Mouse (Mus musculus): ENCODE measurements around the gene Mrpl16. TPM values are rescaled to one million over a fixed set of nuclear protein-coding genes. Genes with fewer than 3 reads are reported as not detected.

Gene Mrpl16
- polyA plus RNA-seq, 1 experiment from 2014 or later: 44.1 TPM

DNA sequence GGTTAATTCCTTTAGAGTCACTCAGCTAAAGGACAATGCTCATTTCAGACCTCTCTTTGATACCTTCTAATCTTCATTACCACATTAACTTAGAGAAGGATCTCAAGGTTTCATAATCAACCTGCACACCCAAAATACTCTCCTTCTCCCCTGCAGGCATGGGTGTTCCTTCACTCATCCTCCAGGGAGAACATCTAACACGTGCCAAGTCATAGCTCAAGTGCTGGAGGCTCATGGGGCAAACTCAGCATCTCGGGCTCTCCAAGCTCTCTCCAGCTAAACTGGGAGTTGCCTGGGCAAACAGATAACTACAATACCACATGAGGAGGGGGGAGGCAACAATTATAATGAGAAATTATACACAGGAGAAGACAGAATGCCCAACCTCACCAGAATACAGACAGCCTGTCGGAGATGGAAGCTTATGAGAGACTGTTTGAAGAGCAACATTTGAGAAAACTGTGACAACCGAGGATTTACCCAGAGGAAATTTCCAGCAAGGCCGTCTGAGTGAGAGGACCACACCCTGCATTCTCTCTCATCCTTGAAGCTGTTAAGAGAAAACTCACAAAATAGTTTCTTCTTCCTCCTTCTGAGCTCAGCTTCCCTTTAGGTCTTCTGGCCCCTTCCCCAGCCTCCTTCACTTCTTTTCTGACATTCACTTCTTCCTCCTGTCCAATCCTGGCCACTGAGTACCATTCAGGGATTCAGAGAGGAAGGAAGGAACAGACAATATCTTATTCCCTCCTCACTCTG, 40.0 kb downstream of the Mrpl16 start:
- Histone ChIP-seq H3K9ac (no peak overlapping the region), H3K4me1 (no peaks in the 10 kb centered on the region), H3K9me3 (no peaks in the 10 kb centered on the region), H3K4me3 (no peak overlapping the region), H3K27ac (no peak overlapping the region), H3K27me3 (replicated peaks) (no peaks in the 10 kb centered on the region), H3K4me2 (replicated peaks) (no peak overlapping the region), H3K36me3 (no peaks in the 10 kb centered on the region)
- WGBS: 84% methylated on average over 5 of the region's 5 CpGs
- ATAC-seq (ENCODE audit: low FRiP score, low read depth): no peak

GRCm38 (mm10) chr19:11810856-11811255, 40.7 kb downstream of the Mrpl16 start:
- no peak overlapping the region for H3K9ac ChIP-seq
- H3K4me2 ChIP-seq (replicated peaks): no peak overlapping the region
- 89% methylated on average over 1 of the region's 1 CpGs for WGBS
- H3K36me3 ChIP-seq: no peaks in the 10 kb centered on the region
- ATAC-seq (ENCODE audit: low FRiP score, low read depth): no peak
- H3K9me3 ChIP-seq: no peaks in the 10 kb centered on the region
- H3K27me3 ChIP-seq (replicated peaks): peaks cover 2% of the 10 kb centered on the region
- no peaks in the 10 kb centered on the region for H3K4me1 ChIP-seq
- H3K27ac ChIP-seq: no peak overlapping the region
- no peak overlapping the region for H3K4me3 ChIP-seq

DNA sequence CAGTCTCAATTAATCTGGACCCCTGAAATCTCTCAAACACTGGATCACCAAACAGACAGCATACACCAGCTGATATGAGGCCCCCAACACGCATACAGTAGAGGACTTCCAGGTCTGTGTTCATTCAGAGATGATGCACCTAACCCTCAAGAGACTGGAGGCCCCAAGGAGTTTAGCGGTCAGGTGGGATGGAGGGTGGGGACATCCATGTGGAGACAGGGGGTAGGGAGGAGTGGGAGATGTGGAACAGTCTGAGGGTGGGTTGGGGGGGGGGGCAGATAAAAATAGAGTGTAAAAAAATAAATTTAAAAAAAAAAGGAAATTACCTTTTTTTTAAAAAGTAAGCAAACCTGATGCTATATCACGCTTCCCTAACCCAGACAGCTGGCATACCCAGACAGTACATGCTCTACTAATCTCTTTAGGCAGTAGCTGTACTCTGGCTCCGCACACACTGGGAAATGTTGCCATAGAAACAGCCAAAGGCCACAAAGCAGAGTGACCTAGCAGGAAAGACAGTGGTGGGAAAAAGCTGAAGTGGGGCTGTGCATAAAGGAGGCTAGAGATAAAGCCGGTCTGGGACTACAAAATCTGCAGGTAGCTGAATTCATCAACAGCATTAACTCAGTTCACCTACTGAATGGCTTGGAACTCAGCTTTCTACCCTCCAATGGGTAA, 41.6 kb downstream of the Mrpl16 start:
- WGBS: 58% methylated on average over 5 of the region's 5 CpGs
- Histone ChIP-seq H3K27me3 (replicated peaks) (peaks cover 10% of the 10 kb centered on the region), H3K9me3 (no peaks in the 10 kb centered on the region), H3K4me2 (replicated peaks) (no peak overlapping the region), H3K27ac (no peak overlapping the region), H3K36me3 (no peaks in the 10 kb centered on the region), H3K4me1 (no peaks in the 10 kb centered on the region), H3K4me3 (no peak overlapping the region), H3K9ac (no peak overlapping the region)
- ATAC-seq (ENCODE audit: low FRiP score, low read depth): peak; percentile 86

- Histone ChIP-seq H3K27me3 (replicated peaks) (peaks cover 21% of the 10 kb centered on the region), H3K9me3 (no peaks in the 10 kb centered on the region), H3K27ac (no peak overlapping the region), H3K4me1 (peaks cover 2% of the 10 kb centered on the region; the same call in 1 of the 2 replicates), H3K9ac (no peak overlapping the region), H3K4me2 (replicated peaks) (no peak overlapping the region), H3K36me3 (no peaks in the 10 kb centered on the region), H3K4me3 (no peak overlapping the region)
- 89% methylated on average over 4 of the region's 4 CpGs for WGBS
- ATAC-seq (ENCODE audit: low FRiP score, low read depth): no peak
Measured at GRCm38 (mm10) chr19:11813136-11813535, 42.9 kb downstream of the Mrpl16 start.

DNA sequence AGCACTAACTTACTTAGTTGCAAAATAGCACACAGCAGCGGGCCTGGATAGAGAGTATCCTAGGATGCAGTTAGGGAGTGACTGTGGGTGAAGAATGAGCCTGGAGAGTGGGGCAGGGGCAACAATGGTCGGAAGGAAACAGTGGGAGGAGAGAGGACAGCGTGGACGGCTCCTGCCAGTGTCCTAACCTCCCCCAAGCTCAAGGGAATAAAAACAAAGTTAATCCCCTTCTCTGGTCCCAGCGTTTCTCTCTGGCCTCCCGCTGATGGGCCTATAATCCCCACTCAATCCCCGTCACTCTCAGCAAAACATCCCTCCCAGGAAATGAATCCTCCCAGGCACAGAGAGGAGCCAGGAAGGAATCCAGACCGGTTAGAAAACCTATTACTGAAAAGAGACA, 43.5 kb downstream of the Mrpl16 start:
- 16% methylated on average over 8 of the region's 8 CpGs for WGBS
- no peak overlapping the region for H3K27ac ChIP-seq
- no peak for ATAC-seq (ENCODE audit: low FRiP score, low read depth)
- H3K36me3 ChIP-seq: no peaks in the 10 kb centered on the region
- H3K4me3 ChIP-seq: no peak overlapping the region
- H3K9ac ChIP-seq: no peak overlapping the region
- H3K27me3 ChIP-seq (replicated peaks): peaks cover 27% of the 10 kb centered on the region
- no peak overlapping the region for H3K4me2 ChIP-seq (replicated peaks)
- no peaks in the 10 kb centered on the region for H3K9me3 ChIP-seq
- H3K4me1 ChIP-seq: peaks cover 6% of the 10 kb centered on the region; the same call in 1 of the 2 replicates

DNA sequence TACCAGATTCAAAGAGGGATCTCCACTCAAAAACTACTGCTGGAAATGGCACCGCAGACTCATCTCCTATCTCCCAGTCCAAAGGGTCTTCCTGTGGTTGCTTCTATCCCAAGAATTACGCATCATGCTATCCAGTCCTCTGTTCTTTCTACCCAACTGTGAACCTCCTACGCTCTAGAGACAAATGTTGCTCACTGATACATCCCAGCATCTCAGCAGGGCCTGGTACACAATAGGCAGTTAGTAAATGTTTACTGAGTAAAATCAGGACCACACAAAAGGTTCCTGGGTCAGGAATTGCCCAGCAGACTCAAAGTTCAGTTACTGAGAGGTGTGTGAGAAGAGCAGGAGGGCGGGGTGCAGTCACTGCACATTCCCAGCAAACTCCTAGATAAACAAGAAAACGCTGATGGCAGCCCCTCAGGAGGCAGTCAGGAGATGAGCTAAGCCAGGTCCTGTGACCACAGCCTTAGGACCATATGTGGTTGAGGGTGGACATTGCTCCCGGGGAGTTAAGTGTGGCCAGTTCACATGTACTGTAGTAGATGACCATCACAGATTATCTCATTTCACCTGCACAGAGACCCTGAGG, 44.6 kb downstream of the Mrpl16 start:
- H3K27me3 ChIP-seq (replicated peaks): peaks cover 38% of the 10 kb centered on the region
- no peak for ATAC-seq (ENCODE audit: low FRiP score, low read depth)
- H3K27ac ChIP-seq: no peak overlapping the region
- WGBS: 73% methylated on average over 6 of the region's 6 CpGs
- no peaks in the 10 kb centered on the region for H3K36me3 ChIP-seq
- no peak overlapping the region for H3K9ac ChIP-seq
- no peaks in the 10 kb centered on the region for H3K9me3 ChIP-seq
- H3K4me3 ChIP-seq: no peak overlapping the region
- H3K4me1 ChIP-seq: peaks cover 10% of the 10 kb centered on the region
- H3K4me2 ChIP-seq (replicated peaks): no peak overlapping the region

GRCm38 (mm10) chr19:11816706-11817105, 46.5 kb downstream of the Mrpl16 start:
- 24% methylated on average over 6 of the region's 6 CpGs for WGBS
- no peak for ATAC-seq (ENCODE audit: low FRiP score, low read depth)
- Histone ChIP-seq H3K4me1 (peaks cover 11% of the 10 kb centered on the region), H3K4me3 (no peak overlapping the region), H3K27me3 (replicated peaks) (peaks cover 43% of the 10 kb centered on the region), H3K9ac (no peak overlapping the region), H3K27ac (no peak overlapping the region), H3K36me3 (no peaks in the 10 kb centered on the region), H3K4me2 (replicated peaks) (no peak overlapping the region), H3K9me3 (no peaks in the 10 kb centered on the region)

DNA sequence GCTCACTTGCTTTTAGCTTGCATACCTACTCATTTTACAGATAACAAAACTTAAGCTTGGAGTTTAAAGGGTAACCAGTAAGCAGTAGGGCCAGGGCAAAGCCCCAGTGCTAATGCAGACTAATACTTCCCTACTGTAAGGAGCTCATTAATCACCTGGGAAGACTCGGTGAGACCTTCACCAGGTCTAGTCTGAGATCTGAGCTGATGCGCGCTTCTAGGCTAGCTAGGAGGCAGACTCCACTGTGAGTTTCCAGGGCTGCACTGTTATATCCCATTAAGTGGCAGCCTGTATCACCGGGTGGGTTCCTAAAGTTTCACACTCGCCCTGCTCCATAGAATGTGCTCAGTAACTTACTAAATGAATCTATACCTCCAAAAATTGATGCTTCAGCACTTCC, 47.4 kb downstream of the Mrpl16 start:
- WGBS: 8% methylated on average over 5 of the region's 5 CpGs
- Histone ChIP-seq H3K4me2 (replicated peaks) (peak overlapping the region; percentile 98; the same call in 1 of the 2 replicates), H3K27me3 (replicated peaks) (peaks cover 43% of the 10 kb centered on the region)

GRCm38 (mm10) chr19:11818199-11819142, 48.3 kb downstream of the Mrpl16 start:
- peak; percentile 73 for ATAC-seq (ENCODE audit: low FRiP score, low read depth)
- Histone ChIP-seq H3K9me3 (no peaks in the 10 kb centered on the region), H3K4me3 (peak overlapping the region; percentile 59), H3K4me2 (replicated peaks) (peak overlapping the region; percentile 98), H3K36me3 (no peaks in the 10 kb centered on the region), H3K27me3 (replicated peaks) (peaks cover 43% of the 10 kb centered on the region), H3K4me1 (peaks cover 11% of the 10 kb centered on the region), H3K27ac (no peak overlapping the region), H3K9ac (peak overlapping the region; percentile 64)
- under 1% methylated on average over 82 of the region's 83 CpGs for WGBS

More for the DNA sequence above, 47.4 kb downstream of the Mrpl16 start:
- Histone ChIP-seq H3K4me1 (peaks cover 11% of the 10 kb centered on the region), H3K27ac (no peak overlapping the region), H3K36me3 (no peaks in the 10 kb centered on the region), H3K4me3 (no peak overlapping the region), H3K9me3 (no peaks in the 10 kb centered on the region), H3K9ac (no peak overlapping the region)
- no peak for ATAC-seq (ENCODE audit: low FRiP score, low read depth)

GRCm38 (mm10) chr19:11819143-11819700, 49.0 kb downstream of the Mrpl16 start, which contains the start of gene Stx3:
Stx3 (minus strand) TSS chr19:11819403.
- no peaks in the 10 kb centered on the region for H3K36me3 ChIP-seq
- peak within 1 kb of the TSS; percentile 98 for H3K4me2 ChIP-seq (replicated peaks)
- peaks cover 43% of the 10 kb centered on the region for H3K27me3 ChIP-seq (replicated peaks)
- H3K4me1 ChIP-seq: peaks cover 11% of the 10 kb centered on the region
- H3K9me3 ChIP-seq: no peaks in the 10 kb centered on the region
- no peak within 1 kb of the TSS for H3K27ac ChIP-seq
- WGBS: under 1% methylated on average over 20 of the region's 20 CpGs
- peak within 1 kb of the TSS; percentile 59 for H3K4me3 ChIP-seq
- H3K9ac ChIP-seq: peak within 1 kb of the TSS; percentile 64
- ATAC-seq (ENCODE audit: low FRiP score, low read depth): no peak

DNA sequence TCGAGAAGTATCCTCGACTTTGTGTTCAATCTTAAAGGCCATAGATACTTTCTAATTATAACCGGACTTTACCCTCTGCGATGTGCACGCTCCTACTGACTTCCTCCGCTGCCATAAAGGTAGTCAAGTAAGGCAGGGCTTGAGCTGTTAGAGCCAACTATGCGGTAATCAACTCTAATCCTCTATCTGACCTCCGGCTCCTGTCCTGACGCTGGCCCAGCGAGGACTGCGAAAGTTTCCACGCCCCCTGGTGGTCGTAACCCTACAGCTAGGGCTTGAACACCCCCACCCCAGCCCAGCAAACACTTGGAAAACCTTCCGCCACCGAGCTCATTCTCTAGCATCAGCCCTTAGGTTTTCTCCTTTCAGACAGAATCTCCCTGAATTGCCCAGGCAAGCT, 49.6 kb downstream of the Mrpl16 start:
- H3K9ac ChIP-seq: no peak overlapping the region
- no peaks in the 10 kb centered on the region for H3K9me3 ChIP-seq
- H3K4me3 ChIP-seq: peak overlapping the region; percentile 59
- H3K27me3 ChIP-seq (replicated peaks): peaks cover 43% of the 10 kb centered on the region
- peak overlapping the region; percentile 98 for H3K4me2 ChIP-seq (replicated peaks)
- no peaks in the 10 kb centered on the region for H3K36me3 ChIP-seq
- WGBS: under 1% methylated on average over 15 of the region's 15 CpGs
- H3K27ac ChIP-seq: no peak overlapping the region
- peaks cover 11% of the 10 kb centered on the region for H3K4me1 ChIP-seq
- ATAC-seq (ENCODE audit: low FRiP score, low read depth): peak; percentile 76

Measured in neural tube, embryonic 12.5 days (tissue).